Mouse (Mus musculus): Measurements from ENCODE around the gene Selenop.
"Not testable (repeated sequence)": the region's sequence is repeated elsewhere in the genome, so short reads cannot be mapped to it uniquely, and the experiment has no call there.

Gene Selenop

DNA sequence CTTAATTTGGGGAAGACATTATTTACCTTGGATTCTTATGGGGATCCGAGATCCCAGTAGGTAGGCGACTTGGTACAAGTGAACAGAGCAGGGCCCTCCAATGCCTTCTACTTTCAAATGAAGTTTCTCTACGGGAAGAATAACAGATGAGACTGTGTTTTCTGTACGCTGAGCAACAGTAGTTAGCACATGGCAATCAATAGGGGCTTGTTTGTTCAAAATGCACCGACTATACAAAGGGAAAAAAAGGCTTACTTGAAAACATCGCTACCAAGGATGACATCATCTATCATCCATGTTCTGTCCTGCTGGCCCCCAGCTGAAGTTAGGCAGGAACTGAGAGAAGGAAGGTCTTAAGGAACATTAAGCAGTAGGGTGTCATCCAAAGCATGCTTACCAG, at the start of gene Selenop:
Gene Selenop (plus strand): TSS at position 301 of the 400 bp plus-strand sequence.
- DNase-seq, result no peak

DNA sequence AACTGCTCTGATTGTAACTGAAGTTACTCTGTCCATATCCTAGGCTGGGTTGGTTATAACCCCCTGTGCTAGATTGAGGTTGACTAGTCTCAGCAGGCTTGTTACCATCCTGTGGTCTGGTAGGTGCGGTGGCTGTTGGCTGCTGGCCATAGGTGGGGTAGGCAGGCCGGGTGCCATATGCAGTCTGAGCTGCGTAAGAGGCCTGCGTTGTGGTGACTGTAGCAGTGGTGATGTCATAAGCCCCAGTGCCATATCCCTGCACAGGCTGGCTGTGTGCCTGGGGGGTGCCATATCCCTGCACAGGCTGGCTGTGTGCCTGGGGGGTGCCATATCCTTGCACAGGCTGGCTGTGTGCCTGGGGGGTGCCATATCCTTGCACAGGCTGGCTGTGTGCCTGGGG, 49.7 kb upstream of the Selenop start:
- not testable (repeated sequence) for DNase-seq

DNA sequence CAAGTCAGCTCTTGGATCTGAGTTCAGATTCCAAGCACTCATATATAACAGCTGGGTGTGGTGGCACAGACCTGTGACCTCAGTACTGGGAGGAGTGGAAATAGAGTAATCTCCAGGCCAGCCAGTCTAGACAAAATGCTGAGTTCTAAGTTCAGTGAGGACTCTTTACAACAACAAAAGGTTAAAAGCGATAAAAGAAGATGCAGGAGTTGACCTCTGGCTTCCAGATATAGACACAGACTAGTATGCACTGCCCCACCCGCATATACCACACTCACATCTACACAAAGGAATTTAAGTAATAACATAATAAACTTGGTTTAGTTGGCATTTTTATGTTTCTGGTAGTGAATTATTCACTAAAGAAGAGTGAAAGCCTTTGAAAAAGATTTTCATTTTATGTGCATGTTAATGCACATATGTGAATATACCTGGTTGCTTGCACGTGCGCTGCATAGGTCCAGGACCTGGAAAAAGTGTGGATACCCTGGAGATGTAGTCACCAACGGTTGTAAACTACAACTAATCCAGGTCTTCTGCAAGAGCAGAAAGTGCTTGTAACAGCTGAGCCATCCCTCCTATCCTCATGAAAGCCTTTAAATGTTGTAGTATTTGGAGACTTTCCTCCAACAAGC, 45.4 kb upstream of the Selenop start:
- no peak for DNase-seq

DNA sequence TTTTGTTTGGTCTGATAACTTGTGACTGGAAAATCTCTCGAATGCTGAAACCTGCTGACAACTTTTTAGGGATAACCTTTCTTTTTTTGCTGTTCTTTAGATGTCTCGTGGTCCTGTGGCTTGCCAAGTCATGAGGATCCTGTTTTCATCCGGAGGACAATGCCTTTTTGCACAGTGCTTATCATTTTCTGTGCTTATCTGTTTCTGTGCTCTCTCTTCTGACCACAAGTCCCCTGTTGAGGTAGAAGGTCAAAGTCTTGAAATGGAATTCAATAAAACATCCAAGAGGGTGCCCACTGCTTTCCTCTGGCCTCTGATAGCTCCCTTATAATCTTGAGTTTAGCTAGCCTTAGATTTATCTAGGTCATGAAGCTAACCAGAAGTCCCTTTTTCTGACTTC, 41.8 kb upstream of the Selenop start:
- no peak for DNase-seq

DNA sequence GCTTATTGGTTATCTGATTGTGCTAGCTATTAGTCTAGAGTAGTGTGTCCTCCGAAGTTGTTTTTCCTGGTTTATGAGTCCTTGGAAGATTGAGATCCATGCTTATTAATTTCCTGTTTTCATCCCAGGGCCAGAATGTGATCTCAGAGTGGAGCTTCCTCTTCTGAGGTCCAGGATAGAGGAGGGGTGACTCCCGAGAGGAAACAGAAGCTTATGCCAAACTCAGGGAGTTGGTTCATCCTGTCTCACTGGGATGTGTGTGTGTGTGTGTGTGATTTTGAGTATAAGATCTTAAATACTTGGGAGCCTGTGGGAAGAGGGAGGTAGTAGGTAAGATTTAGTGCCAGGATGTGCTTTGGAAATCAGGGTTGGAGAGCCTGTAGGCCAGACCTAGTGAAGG, 40.2 kb upstream of the Selenop start:
- peak; percentile 69 for DNase-seq

DNA sequence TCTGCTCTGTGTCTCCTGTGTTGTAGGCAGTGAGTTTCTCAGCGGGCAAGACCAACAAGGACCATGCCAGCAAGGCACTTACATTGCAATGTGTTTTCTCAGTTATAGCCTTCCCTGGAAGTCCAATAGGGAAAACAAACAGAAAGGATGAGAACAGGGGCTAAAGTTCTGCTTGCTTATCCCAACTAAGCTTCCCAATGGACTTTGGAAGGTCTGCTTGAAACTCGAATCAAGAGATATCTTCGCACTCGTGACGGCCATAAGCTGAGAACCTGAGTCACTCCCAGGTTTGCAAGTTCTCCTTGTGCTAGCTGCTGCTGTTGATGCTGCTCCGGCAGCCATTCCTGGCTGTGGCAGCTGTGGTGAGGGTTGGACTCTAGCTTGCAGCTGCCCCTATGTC, 39.4 kb upstream of the Selenop start:
- no peak for DNase-seq

DNA sequence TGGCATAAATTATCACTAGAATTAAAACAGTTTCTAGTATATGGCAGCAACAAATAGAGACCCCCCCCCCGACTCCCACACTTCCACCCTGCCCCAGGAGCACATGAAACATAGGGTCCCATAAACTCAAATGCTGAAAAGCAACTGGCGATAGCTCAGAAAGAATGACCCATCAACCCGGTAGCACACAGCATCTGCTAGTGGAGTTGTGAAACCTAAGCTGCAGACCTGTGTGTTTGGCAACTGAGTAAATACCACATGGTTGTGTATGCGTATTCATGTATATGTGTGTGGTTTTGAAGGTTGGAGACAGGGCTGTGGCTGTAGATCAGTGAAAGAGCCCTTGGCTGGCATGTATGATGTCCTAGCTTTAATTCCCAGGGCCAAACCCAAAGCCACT, 37.3 kb upstream of the Selenop start:
- no peak for DNase-seq

DNA sequence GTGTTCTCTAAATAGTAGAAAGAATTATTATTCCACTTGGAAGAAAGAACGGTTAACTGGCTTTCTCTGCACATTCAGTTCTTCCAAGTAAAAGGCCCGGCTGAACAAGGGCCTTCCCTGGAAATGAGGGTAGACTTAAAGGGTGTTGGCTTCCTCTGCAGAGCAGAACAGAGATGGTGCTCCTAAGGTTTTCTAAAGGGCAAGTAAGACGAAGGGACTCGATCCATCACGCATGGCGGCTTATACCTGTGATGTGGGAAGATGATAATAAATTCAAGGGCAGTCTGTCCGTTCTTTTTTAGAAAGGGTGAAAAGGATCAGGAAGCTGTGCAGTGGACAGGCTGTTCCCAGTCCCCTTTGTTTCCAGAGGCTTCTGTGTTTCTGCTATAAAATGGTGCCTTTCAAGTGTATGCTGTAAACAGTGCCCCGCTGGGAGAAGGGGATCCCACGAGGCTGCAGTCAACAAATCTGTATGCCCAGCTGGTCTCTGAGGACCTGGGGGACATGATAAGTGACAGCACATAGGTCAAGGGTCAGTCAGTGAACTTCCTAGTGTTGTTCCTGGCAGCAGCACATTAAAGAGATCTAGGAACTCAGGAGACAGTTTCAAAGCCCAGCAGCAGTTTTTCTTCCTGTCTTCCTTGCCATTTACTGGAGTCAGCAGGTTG, 36.0 kb upstream of the Selenop start:
- peak; percentile 61 for DNase-seq

DNA sequence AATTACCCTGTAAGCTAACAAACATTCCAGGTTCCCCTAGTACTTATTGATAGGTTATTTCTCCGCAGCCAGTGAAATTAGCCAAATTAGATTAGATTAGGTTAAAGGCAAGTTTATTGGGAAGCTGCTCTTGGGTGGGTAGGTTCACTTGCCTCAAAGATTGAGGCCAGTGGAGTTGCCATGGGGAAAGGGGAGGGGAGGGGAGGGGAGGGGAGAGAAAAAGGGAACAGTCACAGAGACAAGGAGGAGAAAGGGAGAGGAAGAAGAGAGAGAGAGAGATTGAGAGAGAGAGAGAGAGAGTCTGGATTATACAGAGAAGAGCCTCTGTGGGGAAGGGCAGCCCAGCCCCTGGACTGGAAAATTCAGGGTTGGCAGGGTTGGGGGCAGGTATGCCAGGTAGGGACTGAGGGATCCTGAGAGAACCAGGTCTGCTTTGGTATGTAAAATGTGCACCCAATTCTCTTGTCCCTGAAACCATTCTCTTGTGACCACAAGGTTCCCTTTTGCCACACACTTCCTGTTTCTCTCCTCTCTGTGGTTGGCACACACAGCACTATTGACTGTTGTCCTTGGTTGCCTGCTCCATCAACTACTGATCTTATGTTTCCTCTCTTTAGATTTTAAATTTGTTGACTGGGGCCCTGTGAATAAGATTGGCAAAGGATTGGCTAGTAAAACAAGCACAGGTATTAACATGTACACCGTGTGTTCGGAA, 34.4 kb upstream of the Selenop start:
- no peak for DNase-seq

DNA sequence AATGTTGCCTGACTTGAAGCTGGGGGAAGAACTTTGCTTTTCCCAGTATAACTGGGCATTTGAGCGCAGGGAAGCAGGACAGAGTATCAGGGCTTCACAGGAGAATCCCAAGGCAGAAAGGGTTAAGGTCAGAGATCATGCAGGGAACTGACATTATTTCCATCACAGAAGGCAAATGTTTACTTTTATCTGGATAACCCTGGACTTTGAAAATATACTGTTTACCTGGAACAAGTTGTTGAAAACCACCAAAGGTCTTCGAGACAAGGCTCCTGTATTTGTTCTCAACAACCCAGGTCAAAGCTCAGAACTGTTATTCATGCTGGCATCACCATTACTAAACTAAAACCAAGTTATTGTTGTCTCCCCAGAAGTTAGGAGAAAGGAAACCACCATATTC, 32.0 kb upstream of the Selenop start:
- DNase-seq, result no peak

DNA sequence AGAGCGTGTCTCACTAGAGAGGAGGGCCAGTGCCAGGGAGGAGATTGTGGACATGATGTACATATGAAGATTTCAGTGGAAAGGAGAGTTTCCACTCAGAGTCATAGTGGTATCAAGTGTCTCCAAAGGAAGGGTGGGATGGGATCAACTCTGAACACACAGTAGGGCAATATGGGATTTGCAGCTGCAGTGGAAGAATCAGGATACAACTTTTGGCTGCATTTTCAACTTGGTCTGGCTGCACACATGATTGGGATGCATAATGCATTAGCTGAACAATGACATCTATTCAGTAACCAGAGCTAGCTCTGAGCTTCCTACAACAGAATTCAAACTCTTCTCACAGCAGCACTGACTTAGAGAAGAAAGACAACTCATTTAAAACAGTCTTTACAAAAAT, 30.4 kb upstream of the Selenop start:
- DNase-seq, result no peak

DNA sequence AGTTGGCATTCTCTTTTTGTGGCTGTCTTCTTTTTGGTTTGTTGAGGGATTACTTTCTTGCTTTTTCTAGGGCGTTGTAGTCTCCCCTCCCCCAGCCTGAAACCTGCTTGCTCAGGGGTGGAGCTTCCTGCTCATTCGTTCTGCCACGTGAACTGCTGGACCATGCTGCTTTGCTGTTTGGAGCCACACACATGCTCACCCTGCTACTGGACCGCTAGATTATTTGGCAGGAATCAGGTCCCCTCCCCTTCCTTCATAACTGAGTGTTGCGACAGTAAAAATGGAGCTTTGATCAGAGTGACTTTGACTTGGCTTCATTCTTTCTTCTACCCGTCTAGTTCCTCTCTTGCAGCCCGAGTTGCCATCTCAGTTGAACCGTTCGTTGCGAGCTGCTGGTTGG, 23.3 kb upstream of the Selenop start:
- not testable (repeated sequence) for DNase-seq

DNA sequence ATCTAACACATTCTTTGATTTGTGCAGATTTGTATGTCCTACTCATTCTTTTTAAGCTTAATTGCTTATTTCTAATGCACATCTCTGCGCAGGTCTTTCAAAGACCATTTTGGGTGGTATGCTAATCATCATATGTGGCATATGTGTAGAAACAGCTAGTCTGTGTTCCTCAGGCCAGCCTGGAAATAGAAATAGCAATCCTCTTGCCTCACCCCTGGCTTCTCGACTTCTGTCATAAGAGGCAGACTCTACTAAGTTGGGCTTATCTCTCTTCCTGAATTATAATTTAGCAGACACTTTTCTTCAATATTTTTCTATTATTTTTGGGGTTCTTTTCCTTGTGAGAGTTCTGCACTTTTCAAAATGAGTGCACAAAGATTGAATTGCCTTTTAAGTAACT, 17.7 kb upstream of the Selenop start:
- no peak for DNase-seq

DNA sequence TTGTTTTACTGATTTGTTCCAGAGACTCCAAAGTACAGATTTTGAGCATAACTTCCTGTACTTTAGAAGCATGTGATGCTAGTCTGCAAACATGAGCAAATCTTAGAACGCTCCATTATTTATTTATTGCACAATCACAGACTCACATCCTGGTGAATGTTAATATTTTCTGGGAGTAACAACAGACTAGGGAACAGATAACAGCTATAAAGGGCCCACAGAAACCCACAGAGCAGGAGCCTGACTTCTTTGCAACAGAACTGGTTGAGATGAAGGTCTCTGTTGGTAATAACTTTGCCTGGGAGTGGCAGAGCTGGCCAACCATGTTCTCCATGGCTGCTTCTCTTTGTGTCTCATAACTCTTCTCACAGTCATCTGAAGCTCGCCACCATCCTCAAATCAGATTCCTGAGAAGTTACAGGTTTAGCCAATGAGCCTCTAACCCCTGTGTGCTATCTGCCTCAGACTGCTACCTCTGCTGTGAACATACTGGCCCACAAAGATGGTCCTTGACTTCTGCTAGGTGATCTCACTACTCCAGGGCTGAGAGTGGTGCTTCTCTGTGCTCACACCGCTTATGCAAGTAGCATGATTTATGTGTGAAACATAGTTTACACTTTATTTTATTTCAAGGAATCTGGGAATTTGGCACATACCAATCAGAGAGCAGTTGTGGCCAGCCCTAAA, 17.2 kb upstream of the Selenop start:
- DNase-seq, result peak; percentile 56

DNA sequence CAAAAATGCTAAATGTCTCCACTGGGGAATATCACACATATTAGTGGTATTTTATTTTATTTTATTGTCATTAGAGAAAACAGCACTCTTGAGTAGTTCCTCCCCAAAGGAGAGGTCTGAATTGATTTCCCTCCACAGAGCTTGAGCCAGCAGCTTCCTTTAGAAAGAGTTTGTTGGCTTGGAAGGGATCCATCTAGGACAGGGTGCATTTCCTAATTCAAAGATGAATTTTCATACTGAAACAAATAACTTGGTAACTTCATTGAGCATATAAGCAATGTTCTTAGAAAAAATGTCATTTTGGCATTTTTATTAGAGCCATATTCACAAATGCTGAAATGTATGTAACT, 16.7 kb upstream of the Selenop start:
- DNase-seq, result no peak

DNA sequence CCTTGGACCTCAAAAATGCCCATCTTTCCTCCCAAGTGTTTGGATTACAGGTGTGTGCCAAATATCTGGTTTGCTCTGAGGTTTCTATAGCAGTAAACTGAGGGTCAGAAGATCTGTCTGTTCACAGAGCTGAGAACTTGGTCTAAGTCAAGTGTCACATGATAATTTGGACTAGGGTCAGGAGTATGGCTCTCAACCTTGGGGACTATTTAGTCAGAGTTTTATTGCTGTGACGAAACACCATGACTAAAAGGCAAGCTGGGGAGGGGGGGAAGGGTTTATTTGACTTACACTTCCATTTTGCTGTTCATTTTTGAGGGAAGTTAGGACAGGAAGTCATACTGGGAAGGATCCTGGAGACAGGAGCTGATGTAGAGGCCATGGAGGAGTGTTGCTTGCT, 9.3 kb upstream of the Selenop start:
- DNase-seq, result no peak

DNA sequence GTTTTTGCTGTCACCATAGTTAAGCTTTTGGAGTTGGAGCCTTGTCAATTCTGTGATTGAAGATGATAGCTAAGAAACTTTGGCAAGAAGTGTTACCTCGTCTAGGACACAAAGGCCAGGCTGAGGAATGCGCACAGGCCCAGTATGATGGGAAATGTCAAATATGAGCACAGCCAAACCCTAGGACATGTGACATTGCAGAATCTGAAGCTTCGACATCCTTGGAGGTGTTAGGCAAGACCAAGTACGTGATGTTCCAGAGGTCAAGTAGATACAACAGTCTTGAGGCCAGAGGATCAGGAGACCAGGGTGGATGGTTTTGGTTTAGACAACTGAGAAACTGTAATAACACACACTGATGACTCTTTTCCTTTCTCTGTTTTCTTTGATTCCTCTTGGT, 8.0 kb upstream of the Selenop start:
- DNase-seq, result peak; percentile 19

DNA sequence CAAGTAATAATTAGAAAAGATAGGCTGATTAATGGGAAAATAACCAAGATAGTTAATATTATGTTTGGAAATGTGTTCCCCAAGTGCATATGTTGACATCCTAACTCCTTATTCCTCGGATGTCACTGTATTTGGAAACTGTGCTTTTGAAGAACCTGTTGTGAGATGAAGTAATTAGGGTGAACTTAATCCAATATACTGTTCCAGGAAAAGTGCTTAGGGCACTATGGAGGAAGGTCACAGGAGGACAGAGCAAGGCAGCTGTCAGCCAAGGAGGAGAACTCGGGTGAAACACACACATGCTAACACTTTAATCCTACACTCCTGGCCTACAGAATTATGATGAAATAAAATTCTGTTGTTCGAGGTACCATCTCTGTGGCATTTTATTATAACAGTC, 5.5 kb upstream of the Selenop start:
- no peak for DNase-seq

DNA sequence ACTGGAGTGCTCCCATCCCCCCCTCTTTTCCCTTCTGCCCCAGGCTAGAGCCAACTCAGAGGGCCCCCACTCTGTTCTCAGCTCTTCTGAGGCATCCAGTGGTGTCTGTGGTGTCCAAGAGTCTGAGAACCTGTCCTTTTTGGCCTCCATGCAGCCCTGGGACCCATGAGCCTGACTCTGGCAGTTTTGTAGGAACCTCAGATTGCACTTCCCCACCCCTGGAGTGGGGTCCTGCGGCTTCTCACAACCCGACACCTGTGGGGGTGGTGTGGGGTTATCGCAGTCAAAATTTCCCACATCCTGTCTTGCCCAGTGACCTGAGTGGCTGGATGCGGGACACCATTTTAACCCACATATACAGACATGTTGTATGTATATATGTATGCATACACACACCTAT, 4.1 kb upstream of the Selenop start:
- DNase-seq, result no peak

DNA sequence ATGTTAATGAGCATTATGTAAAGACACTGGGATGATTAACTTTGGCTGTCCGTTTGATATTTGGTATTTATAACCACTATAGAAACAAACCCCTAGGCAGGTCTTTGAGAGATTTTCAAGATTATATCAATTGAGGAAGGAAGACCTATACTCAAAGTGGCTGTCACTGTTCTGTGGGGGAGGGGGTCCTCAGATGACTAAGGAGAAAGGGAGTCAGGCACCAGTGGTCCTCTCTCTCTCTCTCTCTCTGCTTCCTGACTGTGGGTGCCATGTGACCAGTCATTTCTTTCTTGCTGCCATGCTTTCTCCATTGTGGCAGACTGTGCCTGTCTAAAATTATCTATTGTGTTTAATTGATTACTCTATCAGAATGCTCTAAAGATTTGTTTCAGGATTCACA, 3.5 kb upstream of the Selenop start:
- DNase-seq, result no peak

DNA sequence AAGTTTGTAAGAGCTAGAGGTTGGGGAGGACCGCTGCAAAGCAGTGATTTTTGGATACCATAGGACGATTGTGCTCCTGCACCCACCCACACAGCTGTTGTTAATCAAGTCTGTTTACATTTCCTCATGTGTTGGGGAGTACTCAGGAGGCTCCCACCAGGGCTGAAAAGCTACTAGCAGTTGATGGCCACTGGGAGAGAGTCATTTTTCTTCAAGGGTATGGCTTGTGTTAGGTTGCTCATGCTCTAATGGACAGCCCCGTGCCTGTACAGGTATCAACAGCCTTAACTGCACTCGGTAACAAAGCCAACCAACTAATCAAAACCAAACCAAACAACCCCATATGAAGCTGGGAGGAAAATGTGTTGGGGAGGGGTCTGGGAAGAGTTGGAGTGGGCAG, 1.1 kb downstream of the Selenop start:
- DNase-seq, result peak; percentile 24

DNA sequence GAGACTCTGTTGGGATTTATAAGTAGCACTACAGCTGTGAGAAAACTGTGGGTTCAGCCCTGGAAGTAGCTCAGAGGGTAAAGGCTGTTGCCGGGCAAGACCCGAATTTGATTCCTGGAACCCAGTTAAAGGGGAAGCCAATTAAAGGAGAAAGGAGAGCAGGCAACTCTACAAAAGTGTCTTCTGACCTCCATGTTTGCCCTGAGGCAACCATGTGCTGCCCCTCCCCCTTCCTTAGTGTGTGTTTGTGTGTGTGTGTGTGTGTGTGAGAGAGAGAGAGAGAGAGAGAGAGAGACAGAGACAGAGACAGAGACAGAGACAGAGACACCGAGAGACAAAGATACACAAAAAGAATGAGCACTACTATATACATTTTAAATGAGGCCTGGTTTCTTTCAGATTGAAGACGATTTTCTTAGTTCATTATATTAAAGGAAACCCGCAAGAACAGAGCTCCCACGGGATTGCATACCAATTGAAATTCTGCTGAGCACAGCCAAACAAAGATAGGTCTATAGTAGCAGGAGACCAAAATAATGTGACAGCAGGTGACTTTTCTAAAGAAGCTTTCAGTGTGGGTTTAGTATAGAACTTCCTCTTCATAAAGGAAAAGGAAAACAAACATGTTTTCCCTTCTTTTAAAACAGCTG, 1.8 kb downstream of the Selenop start:
- DNase-seq, result peak; percentile 56

DNA sequence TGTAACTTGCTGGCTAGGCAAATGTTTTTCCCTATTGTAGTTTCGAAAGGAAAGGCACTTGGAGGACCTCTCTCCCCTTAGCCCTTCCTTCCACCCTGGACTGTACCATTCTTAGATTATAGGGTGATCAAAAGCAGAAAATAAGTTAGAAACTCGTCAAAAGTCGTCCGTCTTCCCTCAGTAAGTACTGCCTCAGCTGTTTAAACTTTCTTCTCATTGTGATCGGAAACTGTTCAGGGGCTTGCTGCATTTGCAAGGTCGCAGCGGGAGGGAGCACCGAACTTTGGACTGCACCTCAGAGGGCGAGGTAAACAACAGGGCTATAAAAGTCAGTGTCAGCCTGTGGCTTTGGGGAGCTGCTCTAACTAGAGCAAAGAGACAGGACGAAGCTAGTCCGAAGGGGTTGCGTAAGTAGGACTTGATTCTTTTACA, 2.3 kb downstream of the Selenop start:
- peak; percentile 96 for DNase-seq
